Comparison of ENCODE assay signal across 8 mouse cellular contexts in the genomic region with DNA sequence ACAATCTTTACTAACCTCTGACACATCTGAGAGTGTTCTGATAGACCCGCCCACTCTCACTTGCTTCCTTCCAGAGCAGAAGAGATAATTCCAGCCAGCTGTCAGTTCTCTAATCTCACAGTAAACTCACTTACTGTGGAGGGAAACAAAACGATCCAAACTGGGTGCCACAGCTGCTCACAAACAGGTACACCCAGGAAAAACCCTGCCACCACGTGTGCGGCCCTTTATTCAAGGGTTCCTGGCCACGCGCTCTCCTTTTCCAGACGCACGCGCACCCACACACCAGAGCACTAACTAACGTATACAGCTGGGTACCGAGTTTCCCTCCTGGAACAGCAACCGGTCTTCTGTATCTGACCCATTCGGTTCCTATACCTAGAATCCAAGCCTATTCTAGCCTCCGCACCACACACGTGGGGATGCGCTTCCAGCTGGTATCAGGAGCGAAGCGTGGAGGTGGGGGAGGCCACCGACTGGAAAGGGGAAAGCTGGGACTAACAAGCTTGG. TPM values are rescaled to one million over a fixed set of nuclear protein-coding genes. Genes with fewer than 3 reads are reported as not detected.
DNase-seq lines count a peak whose midpoint lies in the region; ATAC-seq and TF ChIP-seq lines count a peak whose summit lies in the region.

No protein-coding gene starts in this region.

- H3K4me1 ChIP-seq in heart, postnatal 0 days (ENCODE audit: control insufficient read depth, insufficient read depth): peaks cover 27% of the 10 kb centered on the region
- peaks cover 39% of the 10 kb centered on the region for H3K4me1 ChIP-seq in liver, embryonic 15.5 days (replicated peaks)

- no peaks in the 10 kb centered on the region for H3K9me3 ChIP-seq in heart, postnatal 0 days (replicated peaks; ENCODE audit: control insufficient read depth, low read length)
- no peaks in the 10 kb centered on the region for H3K9me3 ChIP-seq in liver, embryonic 15.5 days (replicated peaks)

- H3K4me2 ChIP-seq in heart, postnatal 0 days (ENCODE audit: low read depth, low read length): peak overlapping the region; percentile 99
- peak overlapping the region; percentile 93 for H3K4me2 ChIP-seq in liver, embryonic 15.5 days

- TF ChIP-seq EP300 in heart, postnatal 0 days (IDR thresholded peaks at IDR 0.05; ENCODE audit: low read depth): no peak

- no peak for ATAC-seq in heart, postnatal 0 days (ENCODE audit: insufficient read depth, low read depth)
- no peak for ATAC-seq in liver, embryonic 15.5 days (ENCODE audit: insufficient read depth)

- H3K4me3 ChIP-seq in heart, postnatal 0 days (ENCODE audit: low read depth, low read length): peak overlapping the region; percentile 88
- peak overlapping the region; percentile 69 for H3K4me3 ChIP-seq in liver, embryonic 15.5 days (replicated peaks)

- 1% methylated on average over 19 of the region's 19 CpGs for WGBS in heart, postnatal 0 days
- under 1% methylated on average over 19 of the region's 19 CpGs for WGBS in liver, embryonic 15.5 days (ENCODE audit: insufficient replicate concordance)

- H3K36me3 ChIP-seq in heart, postnatal 0 days (replicated peaks; ENCODE audit: control insufficient read depth, insufficient read depth, low read length): no peaks in the 10 kb centered on the region
- no peaks in the 10 kb centered on the region for H3K36me3 ChIP-seq in liver, embryonic 15.5 days (replicated peaks)
- no peaks in the 10 kb centered on the region for H3K36me3 ChIP-seq in splenic B cell, adult 2 months (ENCODE audit: control insufficient read depth, insufficient read depth, low read length, poor library complexity, severe bottlenecking)

- H3K27me3 ChIP-seq in heart, postnatal 0 days (ENCODE audit: control insufficient read depth, insufficient read depth, low read length): no peaks in the 10 kb centered on the region
- H3K27me3 ChIP-seq in liver, embryonic 15.5 days: peaks cover 81% of the 10 kb centered on the region
- H3K27me3 ChIP-seq in splenic B cell, adult 2 months (ENCODE audit: control insufficient read depth, insufficient read depth, low read length, poor library complexity, severe bottlenecking): no peaks in the 10 kb centered on the region

- intact Hi-C loops in gastrocnemius, postnatal 14 days (cut with DNase I; ENCODE audit: low total_unique reads): no loop called here

- no peak for TF ChIP-seq CTCF in heart, postnatal 0 days (IDR thresholded peaks at IDR 0.05; ENCODE audit: low read depth)

- peak; percentile 41 for DNase-seq in adrenal gland, adult 2 months
- DNase-seq in adrenal gland, postnatal 25 days: no peak
- peak; percentile 40 for DNase-seq in right cerebral cortex, adult 18-20 months
- no peak for DNase-seq in right cerebral cortex, postnatal 4 days
- no peak for DNase-seq in heart, postnatal 0 days (ENCODE audit: low spot score)
- DNase-seq in splenic B cell, adult 2 months (ENCODE audit: low read depth, low spot score): peak; percentile 45
- DNase-seq in gastrocnemius, postnatal 14 days: no peak

- peak overlapping the region; percentile 81 for H3K9ac ChIP-seq in heart, postnatal 0 days (replicated peaks; ENCODE audit: low read depth, low read length)
- H3K9ac ChIP-seq in liver, embryonic 15.5 days: peak overlapping the region; percentile 63

- H3K27ac ChIP-seq in heart, postnatal 0 days (ENCODE audit: low read depth): no peak overlapping the region
- no peak overlapping the region; the same call in 1 of the 2 replicates for H3K27ac ChIP-seq in liver, embryonic 15.5 days (replicated peaks)

RNA-seq across cellular contexts. Expression of a gene that starts 1.3 kb away (rescaled TPM):
- 10 to 100 TPM in 1 of 2 experiments, 1 to 10 TPM in 1; 8.4 to 10.1 TPM for total RNA-seq in adrenal gland, adult 2 months (2021)
- 3.0 and 3.3 TPM in 2 replicates for polyA plus RNA-seq in adrenal gland, adult 2 months (2012; rRNA removed)
- total RNA-seq in adrenal gland, postnatal 25 days (2021): 9.0 and 9.9 TPM in 2 replicates
- 14.4 and 20.5 TPM in 2 replicates for total RNA-seq in heart, postnatal 0 days (2014; rRNA removed; ENCODE audit: low replicate concordance)
- 1.5 and 2.5 TPM in 2 replicates for polyA plus RNA-seq in heart, postnatal 0 days (2015; fragmentation: Nextera tagmentation; extraction: Ambion mirVana)
- polyA plus RNA-seq in liver, embryonic 15.5 days (2015; fragmentation: Nextera tagmentation; extraction: Ambion mirVana): 0.24 and 0.64 TPM in 2 replicates
- 1 to 10 TPM; 5.2 to 5.3 TPM for total RNA-seq in gastrocnemius, postnatal 14 days (2021)

Comparison
In these comparisons a context has a peak if more than half of its experiments do, and no peak if none do; other contexts are left out.
1. DNase-seq: peak in adrenal gland, adult 2 months (single experiment), right cerebral cortex, adult 18-20 months (single experiment) and splenic B cell, adult 2 months (single experiment); none in adrenal gland, postnatal 25 days (single experiment), right cerebral cortex, postnatal 4 days (single experiment), heart, postnatal 0 days (single experiment) and gastrocnemius, postnatal 14 days (single experiment).